Mouse (Mus musculus) urinary bladder, adult 18-20 months (tissue): ENCODE results near the gene Akap14.

Experiments
- DNase-seq, 2 experiments: peaks; one replicate each; pipeline ENCODE4 v3.0.0; 2022; ENCODE audit warnings: low spot score in 2 of 2, mixed read lengths in 2 of 2

Gene Akap14

DNA sequence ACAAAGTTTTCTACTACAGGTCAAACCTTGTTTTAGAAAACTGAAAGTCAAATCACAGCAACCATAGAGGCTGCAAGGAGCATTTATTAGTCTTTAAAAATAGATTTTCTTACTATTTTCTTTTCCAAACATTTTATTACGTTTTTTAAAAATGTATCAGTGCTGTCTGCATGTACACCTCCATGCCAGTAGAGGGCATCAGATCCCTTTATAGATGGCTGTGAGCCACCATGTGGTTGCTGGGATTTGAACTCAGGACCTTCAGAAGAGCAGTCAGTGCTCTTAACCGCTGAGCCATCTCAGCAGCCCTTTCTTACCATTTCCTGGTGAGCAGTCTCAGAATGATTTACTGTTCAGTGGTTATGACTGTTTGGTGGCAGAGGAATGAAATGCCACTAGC, 64.8 kb downstream of the Akap14 start:
- no peak for DNase-seq
